8 mouse cellular contexts compared by ENCODE assay signal in the genomic region with DNA sequence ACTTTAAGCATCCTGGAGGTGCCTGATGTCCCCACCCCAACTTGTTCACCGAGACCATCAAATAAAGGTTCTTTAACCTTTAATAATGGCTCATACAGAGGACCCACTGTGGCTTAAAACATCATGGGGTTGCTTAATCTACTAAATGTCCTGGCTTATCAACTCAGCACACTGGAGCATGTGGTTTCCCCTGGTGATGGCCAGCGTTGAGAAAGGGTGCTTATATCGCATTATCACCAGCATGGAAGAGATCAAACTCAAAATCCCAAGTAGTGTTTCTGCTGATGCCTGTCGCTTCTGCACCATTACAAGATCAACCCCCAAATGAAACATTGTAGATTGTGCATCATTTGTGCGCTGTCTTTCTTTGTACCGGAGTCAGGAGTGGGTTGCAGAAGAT. TPM values are rescaled to one million over a fixed set of nuclear protein-coding genes. Genes with fewer than 3 reads are reported as not detected.
DNase-seq lines count a peak whose midpoint lies in the region; ATAC-seq and TF ChIP-seq lines count a peak whose summit lies in the region.

No protein-coding gene starts in this region.

- no peaks in the 10 kb centered on the region for H3K36me3 ChIP-seq in kidney, adult 2 months (ENCODE audit: control insufficient read depth, insufficient read depth, low read length)
- H3K36me3 ChIP-seq in hindbrain, embryonic 14.5 days (replicated peaks; ENCODE audit: control insufficient read depth, insufficient read depth): no peaks in the 10 kb centered on the region
- no peaks in the 10 kb centered on the region for H3K36me3 ChIP-seq in midbrain, embryonic 12.5 days

- no peak for DNase-seq in kidney, adult 2 months
- DNase-seq in kidney, postnatal 10 days: no peak
- no peak for DNase-seq in hindbrain, embryonic 14.5 days (ENCODE audit: low spot score)
- no peak for DNase-seq in embryo, embryonic 10 days (ENCODE audit: low spot score)
- no peak for DNase-seq in Muller cell, postnatal 12 days (ENCODE audit: inconsistent ontology term)
- no peak for DNase-seq in gastrocnemius, postnatal 10 days

- 0 out of 2 replicates have a peak overlapping the region, but pooled peaks have one; percentile 53 for H3K9ac ChIP-seq in hindbrain, embryonic 14.5 days
- no peak overlapping the region for H3K9ac ChIP-seq in midbrain, embryonic 12.5 days (replicated peaks)

- TF ChIP-seq CTCF in kidney, adult 2 months (conservative IDR thresholded peaks at IDR 0.05; ENCODE audit: insufficient read depth, insufficient read length, low read depth, low read length): no peak

- H3K9me3 ChIP-seq in hindbrain, embryonic 14.5 days (ENCODE audit: control insufficient read depth, low read length): no peaks in the 10 kb centered on the region
- H3K9me3 ChIP-seq in midbrain, embryonic 12.5 days: no peaks in the 10 kb centered on the region

- peak overlapping the region; percentile 56 for H3K4me2 ChIP-seq in hindbrain, embryonic 14.5 days (replicated peaks)
- H3K4me2 ChIP-seq in midbrain, embryonic 12.5 days (replicated peaks): peak overlapping the region; percentile 63

- no peak for ATAC-seq in hindbrain, embryonic 14.5 days (ENCODE audit: low FRiP score)
- no peak for ATAC-seq in midbrain, embryonic 12.5 days (ENCODE audit: low FRiP score, low read depth)

- no peak for TF ChIP-seq POLR2A in kidney, adult 2 months (IDR thresholded peaks at IDR 0.05; ENCODE audit: low read depth, low read length)

- 94% methylated on average over 6 of the region's 6 CpGs for WGBS in kidney, adult 2 months
- WGBS in hindbrain, embryonic 14.5 days: 92% methylated on average over 6 of the region's 6 CpGs
- WGBS in midbrain, embryonic 12.5 days: 97% methylated on average over 6 of the region's 6 CpGs

- peak overlapping the region; percentile 100; the same call in 1 of the 2 replicates for H3K27ac ChIP-seq in kidney, adult 2 months (ENCODE audit: insufficient read depth, low read depth, low read length)
- H3K27ac ChIP-seq in brown adipose tissue, adult 24 weeks (replicated peaks; ENCODE audit: low read depth, low read length): peak overlapping the region; percentile 97; the same call in 1 of the 2 replicates
- no peak overlapping the region for H3K27ac ChIP-seq in hindbrain, embryonic 14.5 days
- H3K27ac ChIP-seq in midbrain, embryonic 12.5 days (replicated peaks): no peak overlapping the region

- peaks cover 9% of the 10 kb centered on the region; the same call in 1 of the 2 replicates for H3K4me1 ChIP-seq in kidney, adult 2 months (ENCODE audit: control insufficient read depth, insufficient read depth, low read length)
- no peaks in the 10 kb centered on the region for H3K4me1 ChIP-seq in brown adipose tissue, adult 24 weeks (ENCODE audit: control insufficient read depth, insufficient read depth, insufficient read length, low read length)
- peaks cover 10% of the 10 kb centered on the region; the same call in 1 of the 2 replicates for H3K4me1 ChIP-seq in hindbrain, embryonic 14.5 days (replicated peaks; ENCODE audit: control insufficient read depth, insufficient read depth, low read length)
- H3K4me1 ChIP-seq in midbrain, embryonic 12.5 days: peaks cover 11% of the 10 kb centered on the region

- no peaks in the 10 kb centered on the region for H3K27me3 ChIP-seq in kidney, adult 2 months (replicated peaks; ENCODE audit: control insufficient read depth, insufficient read depth, low read length)
- H3K27me3 ChIP-seq in hindbrain, embryonic 14.5 days (ENCODE audit: control insufficient read depth, insufficient read depth, low read length): peaks cover 3% of the 10 kb centered on the region; the same call in 1 of the 2 replicates
- H3K27me3 ChIP-seq in midbrain, embryonic 12.5 days: peaks cover 25% of the 10 kb centered on the region

- no peak overlapping the region for H3K4me3 ChIP-seq in kidney, adult 2 months (ENCODE audit: insufficient read depth, low read depth, low read length)
- H3K4me3 ChIP-seq in brown adipose tissue, adult 24 weeks (ENCODE audit: insufficient read depth, low read depth, low read length): peak overlapping the region; percentile 75; the same call in 1 of the 2 replicates
- H3K4me3 ChIP-seq in hindbrain, embryonic 14.5 days (replicated peaks; ENCODE audit: low read length): peak overlapping the region; percentile 41; the same call in 1 of the 2 replicates
- peak overlapping the region; percentile 65; the same call in 1 of the 2 replicates for H3K4me3 ChIP-seq in midbrain, embryonic 12.5 days

RNA-seq across cellular contexts. Expression of gene Wnt7b, which starts 53.2 kb away (rescaled TPM):
- polyA plus RNA-seq in kidney, adult 2 months (2012; rRNA removed): 12.8 and 14.2 TPM in 2 replicates
- not detected in 2 replicates for polyA plus RNA-seq in brown adipose tissue, adult 24 weeks (2012; ENCODE audit: insufficient read depth, insufficient read length, missing spikeins)
- 28.1 and 30.8 TPM in 2 replicates for polyA plus RNA-seq in hindbrain, embryonic 14.5 days (2014; fragmentation: Nextera tagmentation; extraction: Ambion mirVana)
- polyA plus RNA-seq in midbrain, embryonic 12.5 days (2016; fragmentation: Nextera tagmentation; extraction: Ambion mirVana): 68.3 and 86.4 TPM in 2 replicates
- total RNA-seq in gastrocnemius, postnatal 10 days (2021): under 1 TPM; 0.07 to 0.16 TPM

Comparison
In these comparisons a context has a peak if more than half of its experiments do, and no peak if none do; other contexts are left out.
1. H3K27ac ChIP-seq: peak in kidney, adult 2 months (single experiment) and brown adipose tissue, adult 24 weeks (single experiment); none in hindbrain, embryonic 14.5 days (single experiment) and midbrain, embryonic 12.5 days (single experiment).
2. RNA of gene Wnt7b, which starts 53.2 kb away (polyA plus RNA-seq): 68.3 to 86.4 TPM in midbrain, embryonic 12.5 days, 28.1 to 30.8 TPM in hindbrain, embryonic 14.5 days and 12.8 to 14.2 TPM in kidney, adult 2 months; not detected in brown adipose tissue, adult 24 weeks; every median in the first group is over 10 times any median in the second.